In genomic region chr3:54154844-54155638, GRCm38 (mm10) we compare ENCODE assay signal across 8 mouse cellular contexts. TPM values are rescaled to one million over a fixed set of nuclear protein-coding genes. Genes with fewer than 3 reads are reported as not detected.
DNase-seq lines count a peak whose midpoint lies in the region; ATAC-seq and TF ChIP-seq lines count a peak whose summit lies in the region.

No protein-coding gene starts in this region.

- WGBS in cerebellum, adult 2 months, result 2% methylated on average over 16 of the region's 16 CpGs
- WGBS in embryonic facial prominence, embryonic 15.5 days, result 2% methylated on average over 16 of the region's 16 CpGs
- WGBS in hindbrain, postnatal 0 days, result 5% methylated on average over 16 of the region's 16 CpGs
- 8% methylated on average over 16 of the region's 16 CpGs for WGBS in liver, postnatal 0 days (ENCODE audit: insufficient replicate concordance)
- WGBS in stomach, embryonic 14.5 days, result 8% methylated on average over 16 of the region's 16 CpGs

- H3K9me3 ChIP-seq in embryonic facial prominence, embryonic 15.5 days (replicated peaks), result no peaks in the 10 kb centered on the region
- H3K9me3 ChIP-seq in hindbrain, postnatal 0 days (ENCODE audit: low read length), result no peaks in the 10 kb centered on the region
- no peaks in the 10 kb centered on the region for H3K9me3 ChIP-seq in liver, postnatal 0 days (ENCODE audit: low read length)
- H3K9me3 ChIP-seq in stomach, embryonic 14.5 days (ENCODE audit: control insufficient read depth, low read depth, low read length), result no peaks in the 10 kb centered on the region

- peak overlapping the region; percentile 89 for H3K4me2 ChIP-seq in embryonic facial prominence, embryonic 15.5 days (replicated peaks)
- H3K4me2 ChIP-seq in hindbrain, postnatal 0 days (ENCODE audit: low read depth, low read length), result peak overlapping the region; percentile 81
- no peak overlapping the region for H3K4me2 ChIP-seq in liver, postnatal 0 days (ENCODE audit: low read depth, low read length)
- peak overlapping the region; percentile 86 for H3K4me2 ChIP-seq in stomach, embryonic 14.5 days (replicated peaks; ENCODE audit: low read depth, low read length)

- H3K4me3 ChIP-seq in cerebellum, adult 2 months (replicated peaks; ENCODE audit: insufficient read depth, low read depth, low read length), result no peak overlapping the region
- peak overlapping the region; percentile 49 for H3K4me3 ChIP-seq in embryonic facial prominence, embryonic 15.5 days (replicated peaks)
- peak overlapping the region; percentile 52 for H3K4me3 ChIP-seq in hindbrain, postnatal 0 days (ENCODE audit: low read length)
- H3K4me3 ChIP-seq in liver, postnatal 0 days (ENCODE audit: low read depth, low read length), result no peak overlapping the region
- H3K4me3 ChIP-seq in stomach, embryonic 14.5 days (ENCODE audit: low read depth, low read length), result peak overlapping the region; percentile 35; the same call in 1 of the 2 replicates

- peak; percentile 63; the same call in 1 of the 2 replicates for ATAC-seq in embryonic facial prominence, embryonic 15.5 days (ENCODE audit: insufficient number of reproducible peaks, low FRiP score, low TSS enrichment, low read depth)
- ATAC-seq in hindbrain, postnatal 0 days, result peak; percentile 94
- no peak for ATAC-seq in liver, postnatal 0 days
- ATAC-seq in stomach, embryonic 14.5 days (ENCODE audit: insufficient number of reproducible peaks, insufficient read depth, low FRiP score, low read depth), result peak; percentile 71; the same call in 1 of the 2 replicates
- no peak for ATAC-seq in CD4-positive, CD25-positive, alpha-beta regulatory T cell, adult 4 months

- no peak overlapping the region for H3K27ac ChIP-seq in cerebellum, adult 2 months (ENCODE audit: insufficient read depth, low read length)
- H3K27ac ChIP-seq in embryonic facial prominence, embryonic 15.5 days (replicated peaks), result no peak overlapping the region
- no peak overlapping the region for H3K27ac ChIP-seq in hindbrain, postnatal 0 days
- no peak overlapping the region for H3K27ac ChIP-seq in liver, postnatal 0 days (ENCODE audit: low read depth)
- no peak overlapping the region for H3K27ac ChIP-seq in stomach, embryonic 14.5 days (ENCODE audit: low read length)

- TF ChIP-seq EP300 in liver, postnatal 0 days (IDR thresholded peaks at IDR 0.05; ENCODE audit: low read depth), result no peak

- H3K4me1 ChIP-seq in cerebellum, adult 2 months (ENCODE audit: control insufficient read depth, insufficient read depth, low read length), result no peaks in the 10 kb centered on the region
- peaks cover 28% of the 10 kb centered on the region for H3K4me1 ChIP-seq in embryonic facial prominence, embryonic 15.5 days
- no peaks in the 10 kb centered on the region for H3K4me1 ChIP-seq in hindbrain, postnatal 0 days (ENCODE audit: insufficient read depth, low read length)
- H3K4me1 ChIP-seq in liver, postnatal 0 days (ENCODE audit: insufficient read depth), result no peaks in the 10 kb centered on the region
- 0 out of 2 replicates have a peak, but pooled peaks cover 13% of the 10 kb centered on the region for H3K4me1 ChIP-seq in stomach, embryonic 14.5 days (ENCODE audit: control insufficient read depth, insufficient read depth, low read length)

- H3K36me3 ChIP-seq in embryonic facial prominence, embryonic 15.5 days, result no peaks in the 10 kb centered on the region
- no peaks in the 10 kb centered on the region for H3K36me3 ChIP-seq in hindbrain, postnatal 0 days (ENCODE audit: insufficient read depth, low read length)
- no peaks in the 10 kb centered on the region for H3K36me3 ChIP-seq in liver, postnatal 0 days (replicated peaks; ENCODE audit: insufficient read depth, low read length)
- H3K36me3 ChIP-seq in stomach, embryonic 14.5 days (ENCODE audit: control insufficient read depth, insufficient read depth, low read length), result no peaks in the 10 kb centered on the region

- peak; percentile 9 to 10 for DNase-seq in cerebellum, adult 2 months
- DNase-seq in cerebellum, adult 9-10 months, result no peak
- DNase-seq in B cell, adult 2 months, result peak; percentile 25
- peak; percentile 84 for DNase-seq in hindbrain, postnatal 0 days (ENCODE audit: low spot score)
- DNase-seq in liver, postnatal 0 days, result peak; percentile 17

- no peaks in the 10 kb centered on the region for H3K27me3 ChIP-seq in cerebellum, adult 2 months (ENCODE audit: control insufficient read depth, insufficient read depth, low read length)
- H3K27me3 ChIP-seq in embryonic facial prominence, embryonic 15.5 days, result peaks cover 34% of the 10 kb centered on the region
- H3K27me3 ChIP-seq in hindbrain, postnatal 0 days (ENCODE audit: insufficient read depth, low read length), result no peaks in the 10 kb centered on the region
- H3K27me3 ChIP-seq in liver, postnatal 0 days (ENCODE audit: insufficient read depth, low read length), result peaks cover 30% of the 10 kb centered on the region
- H3K27me3 ChIP-seq in stomach, embryonic 14.5 days (ENCODE audit: control insufficient read depth, insufficient read depth, low read length), result peaks cover 8% of the 10 kb centered on the region; the same call in 1 of the 2 replicates

- TF ChIP-seq POLR2A in cerebellum, adult 2 months (IDR thresholded peaks at IDR 0.05; ENCODE audit: borderline replicate concordance, insufficient read depth, low read length), result no peak

- H3K9ac ChIP-seq in embryonic facial prominence, embryonic 15.5 days, result no peak overlapping the region
- H3K9ac ChIP-seq in hindbrain, postnatal 0 days (replicated peaks; ENCODE audit: low read length), result peak overlapping the region; percentile 37; the same call in 1 of the 2 replicates
- H3K9ac ChIP-seq in liver, postnatal 0 days (replicated peaks), result no peak overlapping the region
- no peak overlapping the region for H3K9ac ChIP-seq in stomach, embryonic 14.5 days (replicated peaks; ENCODE audit: low read depth, low read length)

- peak; percentile 73 for TF ChIP-seq CTCF in cerebellum, adult 2 months (IDR thresholded peaks at IDR 0.05; ENCODE audit: borderline replicate concordance, insufficient read depth, low read depth, low read length)
- TF ChIP-seq CTCF in hindbrain, postnatal 0 days (IDR thresholded peaks at IDR 0.05; ENCODE audit: low read depth), result peak; percentile 85
- peak; percentile 66 for TF ChIP-seq CTCF in liver, postnatal 0 days (IDR thresholded peaks at IDR 0.05; ENCODE audit: low read depth)

RNA-seq across cellular contexts. Expression of gene Trpc4, which starts 0.8 kb away (rescaled TPM):
- polyA plus RNA-seq in cerebellum, adult 2 months (2012; rRNA removed), result 1.8 and 1.9 TPM in 2 replicates
- polyA plus RNA-seq in embryonic facial prominence, embryonic 15.5 days (2015; fragmentation: Nextera tagmentation; extraction: Ambion mirVana), result 1.1 TPM in 2 replicates
- 6.0 and 8.4 TPM in 2 replicates for total RNA-seq in hindbrain, postnatal 0 days (2014; rRNA removed)
- polyA plus RNA-seq in hindbrain, postnatal 0 days (2015; fragmentation: Nextera tagmentation; extraction: Ambion mirVana), result 4.2 and 4.8 TPM in 2 replicates
- polyA plus RNA-seq in liver, postnatal 0 days (2015; fragmentation: Nextera tagmentation; extraction: Ambion mirVana), result not detected in 2 replicates
- polyA plus RNA-seq in stomach, embryonic 14.5 days (2014; fragmentation: Nextera tagmentation; extraction: Ambion mirVana), result 2.4 and 2.7 TPM in 2 replicates
- polyA plus RNA-seq in CD4-positive, CD25-positive, alpha-beta regulatory T cell, adult 4 months (2017; shearing (Covaris generic)), result under 1 TPM in 1 of 2 experiments, not detected in 1; 0.15 TPM

Comparison
In these comparisons a context has a peak if more than half of its experiments do, and no peak if none do; other contexts are left out.
1. H3K4me3 ChIP-seq: peak in embryonic facial prominence, embryonic 15.5 days (single experiment), hindbrain, postnatal 0 days (single experiment) and stomach, embryonic 14.5 days (single experiment); none in cerebellum, adult 2 months (single experiment) and liver, postnatal 0 days (single experiment).
2. ATAC-seq: peak in embryonic facial prominence, embryonic 15.5 days (single experiment), hindbrain, postnatal 0 days (single experiment) and stomach, embryonic 14.5 days (single experiment); none in liver, postnatal 0 days (single experiment) and CD4-positive, CD25-positive, alpha-beta regulatory T cell, adult 4 months (single experiment).
3. Peak in every context shown above with its lines, with median percentiles within 50 percentile points of each other: CTCF ChIP-seq.